Mouse (Mus musculus) heart, embryonic 15.5 days (tissue): Measurements from ENCODE around the gene Sox5. TPM values are rescaled to one million over a fixed set of nuclear protein-coding genes. Genes with fewer than 3 reads are reported as not detected.

ENCODE experiments used
- ATAC-seq: fragments of 200-750 bp; cut with Nextera tagmentation; replicated peaks from 2 replicates; pipeline ENCODE4 v1.8.0; 2017; ENCODE audit warnings: low read depth, moderate TSS enrichment; ENCODE audit not compliant: insufficient number of reproducible peaks, insufficient read depth, low FRiP score
- H3K27ac ChIP-seq: fragments of 300-500 bp; sonication (generic); 2 replicates; pipeline ENCODE4 v1.5.1; 2015; ENCODE audit warnings: mild to moderate bottlenecking, inconsistent platforms
- H3K27me3 ChIP-seq: fragments of 300-500 bp; sonication (generic); 2 replicates; pipeline ENCODE4 v1.6.1; 2015; ENCODE audit warnings: inconsistent platforms
- H3K36me3 ChIP-seq: fragments of 300-500 bp; sonication (generic); 2 replicates; pipeline ENCODE4 v1.6.1; 2015; ENCODE audit warnings: mild to moderate bottlenecking, inconsistent platforms
- H3K4me1 ChIP-seq: fragments of 300-500 bp; sonication (generic); replicated peaks from 2 replicates; pipeline ENCODE4 v1.6.1; 2015; ENCODE audit warnings: inconsistent platforms
- H3K4me2 ChIP-seq: fragments of 300-500 bp; sonication (generic); 2 replicates; pipeline ENCODE4 v1.6.1; 2015; ENCODE audit warnings: inconsistent platforms, mild to moderate bottlenecking, moderate library complexity
- H3K4me3 ChIP-seq: fragments of 300-500 bp; sonication (generic); 2 replicates; pipeline ENCODE4 v1.5.1; 2015; ENCODE audit warnings: mild to moderate bottlenecking, inconsistent platforms
- H3K9ac ChIP-seq: fragments of 300-500 bp; sonication (generic); 2 replicates; pipeline ENCODE4 v1.6.1; 2015; ENCODE audit warnings: mild to moderate bottlenecking, inconsistent platforms
- H3K9me3 ChIP-seq: fragments of 300-500 bp; sonication (generic); replicated peaks from 2 replicates; pipeline ENCODE4 v1.6.1; 2016; ENCODE audit warnings: inconsistent platforms
- WGBS: fragments of 180-500 bp; shearing (Covaris S2); methylation state at CpG from one replicate; pipeline ENCODE4 v1.1.7; 2015; ENCODE audit warnings: mixed read lengths; 5-methylcytosine and 5-hydroxymethylcytosine counted together
- polyA plus RNA-seq: library from polyadenylated mRNA; unstranded; fragments of >200 nt; fragmentation: Nextera tagmentation; extraction: Ambion mirVana; gene quantifications from 2 replicates; pipeline ENCODE4 v1.2.1, GENCODE M21; 2015

The Sox5 gene
- polyA plus RNA-seq, 1 experiment from 2014 or later, result 8.9 TPM

DNA sequence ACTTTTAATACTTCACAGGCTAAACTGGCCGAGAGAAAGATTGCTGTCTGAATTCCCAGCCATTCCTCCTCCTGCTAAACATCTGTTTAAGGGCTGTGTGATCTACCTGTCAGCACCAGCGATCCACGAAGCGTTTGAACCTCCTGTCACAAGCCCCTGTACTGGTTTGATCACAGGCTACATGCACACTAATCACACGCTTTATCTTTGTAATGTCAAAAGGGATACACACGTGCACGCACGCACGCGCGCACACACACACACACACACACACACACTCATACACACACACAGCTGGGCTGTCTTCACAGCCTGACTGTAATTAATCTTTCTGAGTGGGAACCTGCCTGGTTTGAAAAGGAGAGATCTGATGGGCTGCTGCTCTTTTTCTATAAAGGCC lies 784.2 kb downstream of the Sox5 start:
- no peaks in the 10 kb centered on the region for H3K9me3 ChIP-seq
- H3K27ac ChIP-seq, result no peak overlapping the region
- 46% methylated on average over 11 of the region's 11 CpGs for WGBS
- no peak overlapping the region for H3K9ac ChIP-seq
- H3K4me3 ChIP-seq, result no peak overlapping the region
- ATAC-seq, result no peak
- no peak overlapping the region for H3K4me2 ChIP-seq
- H3K27me3 ChIP-seq, result no peaks in the 10 kb centered on the region
- peaks cover 5% of the 10 kb centered on the region for H3K4me1 ChIP-seq
- H3K36me3 ChIP-seq, result no peaks in the 10 kb centered on the region

DNA sequence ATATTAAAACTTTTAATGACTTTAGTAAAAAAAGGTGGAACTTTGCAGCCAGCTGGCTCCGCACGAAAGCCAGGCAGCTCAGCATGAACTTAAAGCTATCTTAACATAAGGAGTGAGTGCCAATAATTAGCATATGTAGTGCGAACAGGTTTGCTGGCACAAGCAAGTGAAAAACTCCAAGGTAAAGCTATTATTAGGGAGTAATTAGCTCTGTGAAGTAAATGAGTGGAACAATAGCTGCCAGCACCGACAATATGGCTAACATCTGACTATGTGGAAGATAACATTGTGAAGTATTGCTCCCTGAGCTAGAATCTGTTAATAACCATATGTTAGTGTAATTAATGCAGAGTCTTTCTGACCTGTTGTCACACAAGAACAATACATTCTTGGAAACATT lies 786.7 kb downstream of the Sox5 start:
- Histone ChIP-seq H3K9me3 (no peaks in the 10 kb centered on the region), H3K4me3 (no peak overlapping the region)
- WGBS, result 55% methylated on average over 4 of the region's 4 CpGs

DNA sequence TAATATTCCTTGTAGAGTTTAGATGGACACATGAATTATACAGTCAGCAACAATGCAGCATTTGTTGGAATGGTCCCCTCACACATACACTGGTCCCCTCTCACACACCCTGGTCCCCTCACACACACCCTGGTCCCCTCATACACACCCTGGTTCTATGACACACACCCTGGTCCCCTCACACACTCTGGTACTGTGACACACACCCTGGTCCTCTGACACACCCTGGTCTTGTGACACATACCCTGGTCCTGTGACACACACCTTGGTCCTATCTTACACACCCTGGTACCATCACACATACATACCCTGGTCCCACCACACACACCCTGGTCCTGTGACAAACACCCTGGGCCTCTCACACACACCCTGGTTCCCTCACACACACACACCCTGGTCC lies 794.2 kb downstream of the Sox5 start:
- Histone ChIP-seq H3K4me2 (no peak overlapping the region), H3K27me3 (no peaks in the 10 kb centered on the region), H3K36me3 (no peaks in the 10 kb centered on the region), H3K27ac (no peak overlapping the region), H3K4me1 (no peaks in the 10 kb centered on the region), H3K9me3 (no peaks in the 10 kb centered on the region), H3K4me3 (no peak overlapping the region), H3K9ac (no peak overlapping the region)
- ATAC-seq, result no peak

More for the DNA sequence above, 786.7 kb downstream of the Sox5 start:
- no peak for ATAC-seq
- Histone ChIP-seq H3K4me2 (no peak overlapping the region), H3K36me3 (no peaks in the 10 kb centered on the region), H3K9ac (no peak overlapping the region), H3K27ac (no peak overlapping the region), H3K4me1 (peaks cover 5% of the 10 kb centered on the region), H3K27me3 (no peaks in the 10 kb centered on the region)

DNA sequence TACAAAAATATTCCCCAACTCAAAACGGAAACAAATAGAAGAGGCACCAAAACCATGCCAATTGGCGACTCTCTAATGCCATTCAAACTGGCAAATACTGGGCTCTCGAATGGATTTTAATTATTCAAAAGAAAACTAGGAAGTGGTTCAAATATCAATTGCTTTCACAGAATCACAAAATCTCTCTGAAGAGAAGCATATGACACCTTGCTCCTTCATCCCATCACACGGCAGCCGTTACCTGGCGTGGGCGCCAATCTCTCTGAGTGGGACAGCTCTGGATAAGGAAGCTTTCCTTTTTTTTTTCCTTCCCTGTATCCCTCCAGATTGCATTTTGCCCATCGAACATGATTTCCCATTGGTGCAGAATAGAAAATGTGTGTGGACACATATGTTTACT lies 801.6 kb downstream of the Sox5 start:
- H3K9ac ChIP-seq, result no peak overlapping the region
- H3K36me3 ChIP-seq, result no peaks in the 10 kb centered on the region
- no peaks in the 10 kb centered on the region for H3K9me3 ChIP-seq
- no peaks in the 10 kb centered on the region for H3K27me3 ChIP-seq
- H3K4me3 ChIP-seq, result no peak overlapping the region
- H3K4me2 ChIP-seq, result no peak overlapping the region
- ATAC-seq, result no peak
- H3K4me1 ChIP-seq, result no peaks in the 10 kb centered on the region
- WGBS, result 94% methylated on average over 8 of the region's 8 CpGs
- H3K27ac ChIP-seq, result no peak overlapping the region

DNA sequence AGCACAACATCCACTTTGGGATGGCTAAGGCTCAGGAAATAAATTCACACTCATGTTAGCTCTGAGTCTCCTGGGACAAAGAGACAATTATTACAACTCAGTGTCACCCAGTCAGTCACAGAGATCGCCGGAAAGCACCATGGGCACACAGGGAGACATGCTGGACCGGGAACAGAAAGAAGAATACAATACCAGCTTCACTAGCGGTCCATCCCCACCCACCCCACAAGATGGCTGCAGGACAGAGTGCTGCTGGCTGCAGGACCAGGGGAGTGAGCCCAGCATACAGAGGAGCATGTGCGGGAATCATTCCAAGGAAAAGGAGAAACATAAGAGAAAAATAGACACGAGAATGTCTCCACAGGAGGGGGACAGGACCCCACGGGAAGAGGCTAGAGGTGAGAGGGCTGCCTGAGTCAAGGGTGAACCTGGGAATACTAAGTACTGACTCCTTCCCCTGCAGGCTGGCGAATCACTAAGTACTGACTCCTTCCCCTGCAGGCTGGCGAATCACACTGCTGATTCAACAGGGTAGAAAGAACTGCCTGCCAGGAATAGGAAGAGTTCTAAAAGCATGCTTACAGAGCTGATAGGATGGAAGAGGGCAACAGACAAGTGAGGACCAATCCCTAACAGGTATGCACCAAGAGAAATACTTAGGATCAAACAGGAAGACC lies 813.9 kb downstream of the Sox5 start:
- H3K27me3 ChIP-seq, result no peaks in the 10 kb centered on the region
- H3K4me1 ChIP-seq, result no peaks in the 10 kb centered on the region
- no peak for ATAC-seq
- H3K36me3 ChIP-seq, result no peaks in the 10 kb centered on the region
- H3K9ac ChIP-seq, result no peak overlapping the region
- no peak overlapping the region for H3K4me2 ChIP-seq
- no peaks in the 10 kb centered on the region for H3K9me3 ChIP-seq
- H3K27ac ChIP-seq, result no peak overlapping the region
- 67% methylated on average over 9 of the region's 9 CpGs for WGBS
- H3K4me3 ChIP-seq, result no peak overlapping the region

DNA sequence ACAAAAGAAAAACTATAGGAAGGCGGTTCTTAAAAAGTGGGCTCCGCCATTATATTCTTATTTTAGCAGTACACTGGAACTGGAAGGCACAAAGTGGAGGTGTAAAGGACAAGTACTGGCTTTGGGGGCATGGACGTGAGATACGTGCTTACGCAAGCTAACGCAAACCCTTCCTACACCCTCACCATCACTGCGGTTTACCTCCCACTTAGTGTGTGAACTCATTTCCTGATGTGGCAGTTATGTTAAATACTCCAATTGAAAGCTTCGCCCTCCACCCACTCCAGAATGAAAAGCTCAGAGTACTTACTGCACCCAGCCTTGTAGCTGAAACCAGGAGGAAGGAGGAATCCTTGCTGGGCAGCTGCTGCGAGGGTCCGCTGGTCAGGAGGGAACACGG lies 821.3 kb downstream of the Sox5 start:
- no peaks in the 10 kb centered on the region for H3K36me3 ChIP-seq
- no peak overlapping the region for H3K27ac ChIP-seq
- H3K4me2 ChIP-seq, result no peak overlapping the region
- ATAC-seq, result no peak
- no peaks in the 10 kb centered on the region for H3K4me1 ChIP-seq
- no peak overlapping the region for H3K4me3 ChIP-seq
- no peak overlapping the region for H3K9ac ChIP-seq
- H3K27me3 ChIP-seq, result no peaks in the 10 kb centered on the region
- 91% methylated on average over 11 of the region's 11 CpGs for WGBS
- H3K9me3 ChIP-seq, result no peaks in the 10 kb centered on the region

DNA sequence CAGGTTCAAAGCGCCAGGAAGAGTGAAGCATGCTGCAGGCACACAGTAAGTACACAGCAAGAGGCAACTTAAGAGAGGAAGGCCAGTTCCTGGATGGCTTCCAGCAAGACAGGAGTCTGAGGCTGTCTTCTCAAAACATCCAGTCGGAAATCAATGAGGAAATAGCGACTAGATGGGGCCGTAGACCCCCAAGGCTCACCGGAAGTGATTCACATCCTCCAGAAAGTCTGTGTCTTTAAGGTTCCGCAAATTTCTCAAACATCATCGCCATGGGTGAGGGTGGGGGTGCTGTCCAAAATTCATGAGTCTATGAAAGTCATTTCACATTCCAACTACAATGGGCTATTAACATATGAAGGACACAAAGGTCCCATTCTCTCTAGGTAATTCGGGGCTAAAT lies 821.7 kb downstream of the Sox5 start:
- H3K9me3 ChIP-seq, result no peaks in the 10 kb centered on the region
- 81% methylated on average over 8 of the region's 8 CpGs for WGBS

DNA sequence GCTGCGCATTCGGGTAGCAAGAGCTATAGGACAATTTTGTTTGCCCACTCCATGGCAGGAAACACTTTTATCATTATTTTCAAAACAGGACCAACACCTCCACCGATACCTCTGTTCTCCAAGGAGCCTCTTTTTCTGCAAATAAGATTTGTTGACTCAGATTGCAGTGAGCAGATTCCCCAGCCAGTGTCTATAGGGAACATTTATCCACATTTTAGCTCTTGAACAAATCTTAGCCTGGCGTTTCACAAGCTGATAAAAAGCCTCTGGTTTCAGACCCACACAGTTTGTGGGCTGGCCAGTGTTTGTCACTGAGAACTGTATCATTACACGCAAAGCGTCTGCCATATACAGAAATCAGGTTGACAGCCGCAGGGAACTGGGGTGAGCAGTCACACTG lies 823.4 kb downstream of the Sox5 start:
- no peak for ATAC-seq
- H3K9ac ChIP-seq, result no peak overlapping the region
- H3K36me3 ChIP-seq, result no peaks in the 10 kb centered on the region
- no peaks in the 10 kb centered on the region for H3K4me1 ChIP-seq
- no peaks in the 10 kb centered on the region for H3K9me3 ChIP-seq
- H3K27me3 ChIP-seq, result no peaks in the 10 kb centered on the region
- 75% methylated on average over 7 of the region's 7 CpGs for WGBS
- no peak overlapping the region for H3K4me3 ChIP-seq
- no peak overlapping the region for H3K27ac ChIP-seq
- H3K4me2 ChIP-seq, result no peak overlapping the region

More for the DNA sequence above, 821.7 kb downstream of the Sox5 start:
- no peak overlapping the region for H3K4me3 ChIP-seq
- H3K4me2 ChIP-seq, result no peak overlapping the region
- no peak overlapping the region for H3K9ac ChIP-seq
- H3K4me1 ChIP-seq, result no peaks in the 10 kb centered on the region
- H3K36me3 ChIP-seq, result no peaks in the 10 kb centered on the region
- no peak overlapping the region for H3K27ac ChIP-seq
- H3K27me3 ChIP-seq, result no peaks in the 10 kb centered on the region
- no peak for ATAC-seq

DNA sequence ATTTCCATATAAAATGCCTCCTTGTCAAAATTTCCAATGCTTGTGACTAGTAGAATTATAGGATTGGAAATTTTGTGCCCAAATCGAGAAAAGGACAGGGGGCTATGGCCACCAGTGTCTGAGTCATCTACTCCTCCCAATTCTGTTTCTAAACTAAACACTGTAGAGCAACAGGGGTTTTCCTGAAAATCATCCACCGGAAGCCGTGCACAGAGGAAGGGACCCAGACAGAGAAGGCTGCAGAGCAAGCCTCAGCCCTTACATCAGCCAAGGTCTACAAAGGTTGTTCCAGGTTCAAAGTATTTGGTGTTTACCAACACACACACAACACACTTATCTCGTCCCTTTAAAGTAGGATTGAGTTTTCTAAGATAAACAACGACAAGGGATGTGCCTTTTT lies 824.7 kb downstream of the Sox5 start:
- Histone ChIP-seq H3K4me2 (no peak overlapping the region), H3K9ac (no peak overlapping the region), H3K36me3 (no peaks in the 10 kb centered on the region), H3K9me3 (no peaks in the 10 kb centered on the region), H3K27ac (no peak overlapping the region), H3K4me1 (no peaks in the 10 kb centered on the region), H3K4me3 (no peak overlapping the region), H3K27me3 (no peaks in the 10 kb centered on the region)
- no peak for ATAC-seq
- 69% methylated on average over 5 of the region's 5 CpGs for WGBS

DNA sequence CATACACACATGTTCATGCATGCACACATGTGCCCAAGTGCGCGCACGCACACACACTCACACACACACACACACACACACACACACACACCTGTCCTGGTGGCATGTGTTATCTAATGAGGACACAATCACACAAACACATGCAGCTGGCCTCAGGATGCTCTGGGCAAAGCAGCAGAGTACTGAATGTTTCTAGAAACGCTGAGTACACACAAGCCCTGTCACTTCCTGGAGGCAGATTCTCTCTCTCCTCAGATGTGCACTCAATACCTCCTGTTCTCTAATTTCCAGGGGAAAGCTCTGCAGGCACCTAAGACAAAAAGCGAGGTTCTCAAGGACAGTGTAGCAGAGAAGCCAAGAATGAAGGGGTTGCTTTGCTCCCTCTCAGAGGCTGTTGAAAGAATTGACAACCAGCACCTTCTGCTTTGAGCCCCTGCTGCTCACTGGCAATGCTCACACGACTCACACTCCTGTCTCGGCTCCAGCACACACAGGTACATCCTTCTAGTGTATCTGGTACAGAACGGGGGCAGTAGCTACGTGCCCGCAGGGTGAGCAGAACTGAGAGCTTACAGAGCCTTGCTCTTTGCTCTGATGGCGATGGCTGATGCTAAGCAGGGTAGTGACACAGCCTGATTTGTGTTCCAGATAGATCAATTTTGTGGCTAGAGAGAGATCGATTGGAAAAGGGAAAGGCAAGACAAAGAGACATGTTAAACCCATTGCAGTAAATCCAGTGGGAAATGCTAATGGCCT lies 833.0 kb downstream of the Sox5 start:
- Histone ChIP-seq H3K4me3 (no peak overlapping the region), H3K9ac (no peak overlapping the region), H3K9me3 (no peaks in the 10 kb centered on the region), H3K4me2 (no peak overlapping the region), H3K27ac (no peak overlapping the region), H3K4me1 (no peaks in the 10 kb centered on the region), H3K27me3 (no peaks in the 10 kb centered on the region), H3K36me3 (no peaks in the 10 kb centered on the region)
- 71% methylated on average over 12 of the region's 12 CpGs for WGBS
- no peak for ATAC-seq

DNA sequence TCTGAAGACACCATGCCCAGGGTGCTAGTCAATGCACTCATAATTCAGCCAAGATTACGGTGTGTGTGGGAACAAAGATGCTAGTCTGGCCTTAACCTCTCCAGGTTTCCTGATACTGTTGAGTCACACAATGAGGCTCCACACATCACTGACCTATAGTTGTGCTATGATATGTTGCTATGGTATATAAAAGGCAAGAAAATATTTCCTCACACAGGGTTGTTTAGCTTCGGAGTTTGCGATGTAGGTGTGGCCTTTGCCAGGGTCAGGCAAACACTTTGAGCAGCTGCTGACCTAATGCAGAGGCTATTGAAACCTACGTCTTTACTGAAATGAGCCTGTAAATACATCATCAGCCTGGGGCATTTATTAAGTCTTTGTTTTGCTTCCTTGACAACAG lies 833.7 kb downstream of the Sox5 start:
- no peak for ATAC-seq
- H3K36me3 ChIP-seq, result no peaks in the 10 kb centered on the region
- H3K9ac ChIP-seq, result no peak overlapping the region
- 91% methylated on average over 4 of the region's 4 CpGs for WGBS
- H3K27me3 ChIP-seq, result no peaks in the 10 kb centered on the region
- no peak overlapping the region for H3K27ac ChIP-seq
- H3K4me3 ChIP-seq, result no peak overlapping the region
- no peaks in the 10 kb centered on the region for H3K9me3 ChIP-seq
- H3K4me2 ChIP-seq, result no peak overlapping the region
- no peaks in the 10 kb centered on the region for H3K4me1 ChIP-seq

DNA sequence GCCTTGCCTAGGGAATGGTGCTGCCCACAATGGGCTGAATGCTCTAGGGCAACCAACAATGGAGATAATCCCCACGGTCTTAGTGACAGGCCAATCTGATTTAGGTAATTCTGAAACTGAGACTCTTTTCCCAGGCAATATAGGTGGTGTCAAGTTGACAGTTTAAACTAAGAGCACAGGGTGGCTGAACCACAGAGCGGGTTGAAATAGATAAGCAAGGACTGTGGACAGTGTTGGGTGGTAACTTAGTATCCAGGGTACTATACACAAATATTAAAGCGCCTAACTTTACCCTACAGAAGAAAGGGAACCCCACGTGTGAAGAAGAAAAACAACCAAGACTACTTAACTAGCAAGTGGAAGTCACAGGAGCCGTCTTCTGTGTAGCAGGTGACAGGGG lies 838.7 kb downstream of the Sox5 start:
- WGBS, result 85% methylated on average over 5 of the region's 5 CpGs
- Histone ChIP-seq H3K27me3 (no peaks in the 10 kb centered on the region), H3K4me1 (no peaks in the 10 kb centered on the region), H3K27ac (no peak overlapping the region), H3K9ac (no peak overlapping the region), H3K4me3 (no peak overlapping the region), H3K9me3 (no peaks in the 10 kb centered on the region), H3K36me3 (no peaks in the 10 kb centered on the region), H3K4me2 (no peak overlapping the region)
- ATAC-seq, result no peak
